Mouse (Mus musculus) brain, embryonic 14.5 days (tissue): ENCODE data around the gene Acvr1.

Source experiments
- CTCF ChIP-seq: fragments of 200-500 bp; IDR thresholded peaks from 2 replicates; pipeline ENCODE4 v1.5.1; 2012; ENCODE audit warnings: inconsistent platforms, mild to moderate bottlenecking, moderate library complexity, borderline replicate concordance; ENCODE audit not compliant: insufficient read depth, insufficient read length; ENCODE audit errors: extremely low read depth
- POLR2A ChIP-seq: fragments of 200-500 bp; IDR thresholded peaks from 2 replicates; pipeline ENCODE4 v1.6.1; 2012; ENCODE audit warnings: mild to moderate bottlenecking, inconsistent platforms, borderline replicate concordance; ENCODE audit not compliant: poor library complexity, insufficient read depth, insufficient read length, severe bottlenecking; ENCODE audit errors: extremely low read depth

- TF ChIP-seq CTCF (no peak), POLR2A (no peak)
Measured at GRCm38 (mm10) chr2:58489275-58489674, 77.7 kb downstream of the Acvr1 start.
